Mouse (Mus musculus) liver, adult 2 months (tissue): ENCODE measurements around the gene Mef2a. TPM values are rescaled to one million over a fixed set of nuclear protein-coding genes. Genes with fewer than 3 reads are reported as not detected.

Experiments
- DNase-seq: peaks from one replicate; pipeline ENCODE4 v3.0.0-alpha.2; 2011; ENCODE audit warnings: low read depth, low spot score; ENCODE audit errors: extremely low read depth
- H3K27ac ChIP-seq: fragments of 200-500 bp; replicated peaks from 2 replicates; pipeline ENCODE4 v1.5.1; 2012; ENCODE audit warnings: low read depth, mild to moderate bottlenecking, control low read depth, inconsistent platforms, low read length; ENCODE audit not compliant: insufficient read depth
- H3K27me3 ChIP-seq: fragments of 200-500 bp; 2 replicates; pipeline ENCODE4 v1.6.1; 2012; ENCODE audit warnings: mild to moderate bottlenecking, moderate library complexity, low read length, inconsistent platforms; ENCODE audit not compliant: control insufficient read depth, insufficient read depth
- H3K36me3 ChIP-seq: fragments of 200-500 bp; 2 replicates; pipeline ENCODE4 v1.6.1; 2012; ENCODE audit warnings: low read length, inconsistent platforms; ENCODE audit not compliant: control insufficient read depth, insufficient read depth
- H3K4me1 ChIP-seq: fragments of 200-500 bp; 2 replicates; pipeline ENCODE4 v1.6.1; 2011; ENCODE audit warnings: low read length; ENCODE audit not compliant: control insufficient read depth, insufficient read depth
- H3K4me3 ChIP-seq: fragments of 200-500 bp; 2 replicates; pipeline ENCODE4 v1.5.1; 2011; ENCODE audit warnings: low read depth, mild to moderate bottlenecking, control low read depth, low read length, moderate library complexity; ENCODE audit not compliant: insufficient read depth
- H3K79me2 ChIP-seq: fragments of 200-500 bp; 2 replicates; pipeline ENCODE4 v1.6.1; 2012; ENCODE audit warnings: inconsistent platforms, mild to moderate bottlenecking, low read length, moderate library complexity; ENCODE audit not compliant: control insufficient read depth, insufficient read depth
- H3K9ac ChIP-seq: fragments of 200-500 bp; 2 replicates; pipeline ENCODE4 v1.6.1; 2012; ENCODE audit warnings: low read depth, mild to moderate bottlenecking, control low read depth, inconsistent platforms, low read length
- CTCF ChIP-seq: fragments of 200-500 bp; IDR thresholded peaks from 2 replicates; pipeline ENCODE4 v1.5.1; 2011; ENCODE audit warnings: low read depth, low read length, control low read depth
- POLR2A ChIP-seq: fragments of 200-500 bp; IDR thresholded peaks from 2 replicates; pipeline ENCODE4 v1.6.1; 2011; ENCODE audit warnings: low read length, control low read depth; ENCODE audit not compliant: insufficient read depth; ENCODE audit errors: extremely low read depth
- WGBS: fragments of 180-500 bp; shearing (Covaris S2); methylation state at CpG from one replicate; pipeline ENCODE4 v1.1.7; 2018; 5-methylcytosine and 5-hydroxymethylcytosine counted together
- polyA plus RNA-seq: library from polyadenylated mRNA; depleted of rRNA; stranded (reverse); fragments of >200 nt; gene quantifications from 2 replicates; pipeline ENCODE4 v1.2.3, GENCODE M21; 2012; rRNA removed
- total RNA-seq: library from RNA; depleted of rRNA; stranded (reverse); fragments of >200 nt; gene quantifications from 2 replicates; pipeline ENCODE4 v1.2.3, GENCODE M21; 2014; rRNA removed

Mef2a gene
- total and polyA plus RNA-seq, 2 experiments: 12.0 to 24.8 TPM

- Histone ChIP-seq H3K4me3 (no peak overlapping the region), H3K4me1 (no peaks in the 10 kb centered on the region), H3K27me3 (no peaks in the 10 kb centered on the region), H3K27ac (no peak overlapping the region), H3K36me3 (no peaks in the 10 kb centered on the region), H3K79me2 (no peaks in the 10 kb centered on the region), H3K9ac (no peak overlapping the region)
- TF ChIP-seq POLR2A: no peak
- peak; percentile 98 for TF ChIP-seq CTCF
- WGBS: 8% methylated on average over 10 of the region's 10 CpGs
- DNase-seq: peak; percentile 56
Observed at GRCm38 (mm10) chr7:67199412-67199811, 173.2 kb downstream of the Mef2a start.

- Histone ChIP-seq H3K9ac (no peak overlapping the region), H3K4me1 (no peaks in the 10 kb centered on the region), H3K4me3 (no peak overlapping the region), H3K27ac (no peak overlapping the region), H3K27me3 (no peaks in the 10 kb centered on the region), H3K36me3 (no peaks in the 10 kb centered on the region), H3K79me2 (no peaks in the 10 kb centered on the region)
- no peak for DNase-seq
- 66% methylated on average over 4 of the region's 4 CpGs for WGBS
- no peak for TF ChIP-seq POLR2A
- TF ChIP-seq CTCF: no peak
Observed at GRCm38 (mm10) chr7:67183786-67184185, 188.9 kb downstream of the Mef2a start.

Other genes starting within 250 kb of the Mef2a start
- 9.5 and 9.6 TPM in 2 replicates for gene Lysmd4, start 150.3 kb downstream of the Mef2a start, total RNA-seq
- gene Lysmd4, start 150.3 kb downstream of the Mef2a start, polyA plus RNA-seq: 8.3 and 8.5 TPM in 2 replicates